Mouse (Mus musculus): ENCODE data around the gene Ccn1. TPM values are rescaled to one million over a fixed set of nuclear protein-coding genes. Genes with fewer than 3 reads are reported as not detected.

Ccn1 gene
- 43.9 and 44.1 TPM in 2 replicates for polyA plus RNA-seq (2016; fragmentation: Nextera tagmentation; extraction: Ambion mirVana)

DNA sequence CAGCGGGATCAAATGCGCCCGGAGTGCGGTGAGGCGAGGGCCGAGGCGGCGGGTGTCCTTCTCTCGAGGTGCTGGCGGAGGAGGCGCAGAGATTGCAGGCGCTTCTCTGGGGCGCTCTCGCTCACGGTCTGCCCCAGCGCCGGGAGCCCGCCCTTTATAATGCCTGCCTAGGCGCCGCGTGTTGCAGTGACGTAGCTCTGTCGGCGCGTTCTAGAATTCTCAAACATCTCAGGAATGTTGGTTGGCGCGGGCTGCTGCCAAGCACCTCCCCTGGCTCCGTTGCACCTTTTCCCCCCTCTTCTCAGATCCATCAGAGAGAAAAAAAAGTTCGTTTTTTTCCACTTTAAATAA lies at the start of gene Ccn1:
Ccn1 (minus strand) TSS at position 130 of the 351 bp plus-strand sequence.
- Histone ChIP-seq H3K4me3 (replicated peaks) (peak within 1 kb of the TSS; percentile 63), H3K9me3 (no peaks in the 10 kb centered on the region), H3K4me2 (peak within 1 kb of the TSS; percentile 80), H3K9ac (peak within 1 kb of the TSS; percentile 81), H3K36me3 (replicated peaks) (peaks cover 4% of the 10 kb centered on the region; the same call in 1 of the 2 replicates), H3K4me1 (peaks cover 82% of the 10 kb centered on the region), H3K27ac (peak within 1 kb of the TSS; percentile 85), H3K27me3 (peaks cover 20% of the 10 kb centered on the region)
- ATAC-seq (ENCODE audit: low FRiP score) = peak; percentile 74
- 0% methylated on average over 28 of the region's 29 CpGs for WGBS

- ATAC-seq (ENCODE audit: low FRiP score) = no peak
Observed at GRCm38 (mm10) chr3:145693361-145693760, 43.6 kb upstream of the Ccn1 start.

GRCm38 (mm10) chr3:145692037-145692436 lies 42.3 kb upstream of the Ccn1 start:
- WGBS = 91% methylated on average over 9 of the region's 9 CpGs
- no peak overlapping the region for H3K27ac ChIP-seq
- H3K4me3 ChIP-seq (replicated peaks) = no peak overlapping the region
- no peak for ATAC-seq (ENCODE audit: low FRiP score)
- H3K27me3 ChIP-seq = no peaks in the 10 kb centered on the region
- H3K9ac ChIP-seq = no peak overlapping the region
- no peaks in the 10 kb centered on the region for H3K4me1 ChIP-seq
- no peak overlapping the region for H3K4me2 ChIP-seq
- H3K36me3 ChIP-seq (replicated peaks) = no peaks in the 10 kb centered on the region
- no peaks in the 10 kb centered on the region for H3K9me3 ChIP-seq

More at GRCm38 (mm10) chr3:145693361-145693760, 43.6 kb upstream of the Ccn1 start:
- no peak overlapping the region for H3K9ac ChIP-seq
- no peak overlapping the region for H3K4me2 ChIP-seq
- 84% methylated on average over 2 of the region's 2 CpGs for WGBS
- H3K36me3 ChIP-seq (replicated peaks) = no peaks in the 10 kb centered on the region
- H3K27me3 ChIP-seq = no peaks in the 10 kb centered on the region
- H3K4me1 ChIP-seq = no peaks in the 10 kb centered on the region
- H3K9me3 ChIP-seq = no peaks in the 10 kb centered on the region
- no peak overlapping the region for H3K27ac ChIP-seq
- no peak overlapping the region for H3K4me3 ChIP-seq (replicated peaks)

DNA sequence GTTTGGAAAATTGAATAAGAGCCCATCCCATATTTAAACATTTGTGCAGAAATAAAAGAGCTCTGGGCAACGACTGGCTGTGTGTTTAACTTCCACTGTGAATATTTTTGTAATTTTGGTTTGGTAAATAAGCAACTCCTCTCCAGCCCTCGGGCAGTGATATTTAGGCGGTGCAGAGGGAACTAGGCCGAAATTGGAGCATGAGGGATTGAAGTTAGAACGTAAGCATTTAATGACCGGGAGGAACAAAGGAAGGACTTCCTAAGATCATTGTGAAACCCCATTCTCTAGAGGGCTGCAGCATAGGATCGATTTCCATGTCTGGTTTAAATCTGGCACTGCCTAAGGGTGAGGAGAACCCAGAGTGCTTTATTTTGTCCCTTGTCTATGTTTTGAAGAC lies 41.6 kb upstream of the Ccn1 start:
- Histone ChIP-seq H3K27ac (no peak overlapping the region), H3K36me3 (replicated peaks) (no peaks in the 10 kb centered on the region), H3K27me3 (no peaks in the 10 kb centered on the region), H3K4me1 (no peaks in the 10 kb centered on the region), H3K9me3 (no peaks in the 10 kb centered on the region), H3K4me2 (no peak overlapping the region), H3K4me3 (replicated peaks) (no peak overlapping the region), H3K9ac (no peak overlapping the region)
- ATAC-seq (ENCODE audit: low FRiP score) = no peak
- 66% methylated on average over 7 of the region's 7 CpGs for WGBS

DNA sequence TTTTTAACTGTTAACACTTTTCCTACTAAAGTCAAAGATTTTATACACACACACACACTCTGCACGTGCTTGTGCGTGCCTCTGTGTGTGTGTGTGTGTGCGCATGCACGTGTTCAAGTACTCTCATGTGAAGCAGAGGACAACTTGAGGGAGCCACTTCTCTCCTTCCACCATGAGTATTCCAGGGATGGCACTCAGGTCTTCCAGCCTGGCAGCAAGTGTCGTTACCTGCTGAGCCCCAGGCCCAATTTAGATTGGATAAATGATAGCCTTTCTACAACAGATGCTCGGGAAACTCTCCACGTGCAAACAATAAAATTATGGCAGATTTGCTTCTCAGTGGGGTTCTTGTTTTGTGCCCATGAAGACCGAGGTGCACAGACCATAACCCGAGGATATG lies 39.5 kb upstream of the Ccn1 start:
- Histone ChIP-seq H3K9ac (no peak overlapping the region), H3K27ac (no peak overlapping the region), H3K9me3 (no peaks in the 10 kb centered on the region), H3K4me1 (peaks cover 3% of the 10 kb centered on the region; the same call in 1 of the 2 replicates), H3K36me3 (replicated peaks) (no peaks in the 10 kb centered on the region), H3K27me3 (no peaks in the 10 kb centered on the region), H3K4me3 (replicated peaks) (no peak overlapping the region), H3K4me2 (no peak overlapping the region)
- ATAC-seq (ENCODE audit: low FRiP score) = no peak
- 89% methylated on average over 9 of the region's 9 CpGs for WGBS

GRCm38 (mm10) chr3:145687836-145688235 lies 38.1 kb upstream of the Ccn1 start:
- Histone ChIP-seq H3K36me3 (replicated peaks) (no peaks in the 10 kb centered on the region), H3K4me2 (no peak overlapping the region)
- WGBS = 78% methylated on average over 5 of the region's 5 CpGs

DNA sequence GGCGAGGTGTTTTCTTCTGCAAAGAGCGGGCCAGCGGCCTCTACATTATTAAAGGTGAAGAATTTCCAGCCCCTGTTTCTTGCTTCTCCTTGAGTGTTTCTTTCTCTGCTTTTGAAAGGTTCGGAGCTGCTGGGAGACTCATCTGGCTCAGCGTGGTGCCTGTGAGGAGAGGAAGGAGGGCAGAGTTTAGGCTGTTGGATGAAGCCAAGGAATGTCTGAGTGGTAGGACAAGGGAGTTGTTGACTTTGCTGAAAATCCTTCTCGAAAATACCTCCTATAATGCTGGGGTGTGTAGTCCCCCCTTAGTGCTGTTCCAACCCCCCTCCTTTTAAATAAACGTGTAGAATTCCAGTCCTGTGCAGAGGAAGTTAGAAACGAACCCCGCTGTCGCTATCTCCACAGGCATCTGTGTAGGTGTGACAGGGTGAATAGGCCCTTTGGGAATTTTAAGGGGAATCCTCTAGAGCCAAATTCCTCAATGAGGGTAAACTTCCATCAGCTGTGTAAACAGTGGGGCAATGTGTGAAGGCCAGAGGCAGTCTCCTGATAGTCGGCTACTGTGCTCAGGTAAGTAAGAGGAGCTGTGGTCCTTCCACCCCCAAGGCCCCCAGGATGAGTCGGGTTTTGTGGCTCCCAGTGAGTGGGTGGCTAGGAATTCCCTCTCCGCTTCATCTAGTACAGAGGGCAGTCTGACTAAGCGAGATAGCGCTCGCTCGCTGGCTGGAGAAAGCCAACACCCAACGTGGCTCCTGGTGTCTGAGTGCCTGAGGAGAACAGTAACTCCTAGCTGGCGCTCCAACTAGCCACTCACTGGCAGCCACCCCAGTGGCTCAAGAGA lies 35.0 kb upstream of the Ccn1 start:
- Histone ChIP-seq H3K36me3 (replicated peaks) (no peaks in the 10 kb centered on the region), H3K27me3 (no peaks in the 10 kb centered on the region), H3K9ac (no peak overlapping the region), H3K27ac (no peak overlapping the region), H3K4me1 (peaks cover 3% of the 10 kb centered on the region; the same call in 1 of the 2 replicates), H3K9me3 (no peaks in the 10 kb centered on the region), H3K4me3 (replicated peaks) (no peak overlapping the region), H3K4me2 (no peak overlapping the region)
- WGBS = 58% methylated on average over 19 of the region's 19 CpGs
- ATAC-seq (ENCODE audit: low FRiP score) = no peak

More at GRCm38 (mm10) chr3:145687836-145688235, 38.1 kb upstream of the Ccn1 start:
- Histone ChIP-seq H3K27me3 (no peaks in the 10 kb centered on the region), H3K4me1 (peaks cover 3% of the 10 kb centered on the region; the same call in 1 of the 2 replicates), H3K4me3 (replicated peaks) (no peak overlapping the region), H3K27ac (no peak overlapping the region), H3K9me3 (no peaks in the 10 kb centered on the region), H3K9ac (no peak overlapping the region)
- ATAC-seq (ENCODE audit: low FRiP score) = no peak

DNA sequence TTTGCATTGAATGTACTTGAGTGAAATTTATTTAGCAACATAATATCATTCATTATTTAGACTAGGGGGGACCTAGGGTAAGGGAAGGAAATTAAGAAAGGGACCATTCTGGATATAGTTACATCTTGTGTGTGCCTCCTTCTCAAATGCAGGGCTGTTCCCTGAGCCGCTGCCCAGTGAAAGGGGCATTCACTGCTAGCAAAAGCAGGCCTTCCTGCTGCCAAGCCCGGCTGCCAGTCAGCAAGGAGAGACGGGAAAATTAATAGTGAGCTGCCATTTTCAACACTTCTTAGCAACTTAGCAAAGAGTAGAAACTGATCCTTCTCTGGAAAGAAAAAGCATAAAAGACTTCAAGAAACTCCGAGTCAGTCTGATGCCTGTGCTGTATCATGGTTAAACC lies 34.4 kb upstream of the Ccn1 start:
- no peak overlapping the region for H3K27ac ChIP-seq

DNA sequence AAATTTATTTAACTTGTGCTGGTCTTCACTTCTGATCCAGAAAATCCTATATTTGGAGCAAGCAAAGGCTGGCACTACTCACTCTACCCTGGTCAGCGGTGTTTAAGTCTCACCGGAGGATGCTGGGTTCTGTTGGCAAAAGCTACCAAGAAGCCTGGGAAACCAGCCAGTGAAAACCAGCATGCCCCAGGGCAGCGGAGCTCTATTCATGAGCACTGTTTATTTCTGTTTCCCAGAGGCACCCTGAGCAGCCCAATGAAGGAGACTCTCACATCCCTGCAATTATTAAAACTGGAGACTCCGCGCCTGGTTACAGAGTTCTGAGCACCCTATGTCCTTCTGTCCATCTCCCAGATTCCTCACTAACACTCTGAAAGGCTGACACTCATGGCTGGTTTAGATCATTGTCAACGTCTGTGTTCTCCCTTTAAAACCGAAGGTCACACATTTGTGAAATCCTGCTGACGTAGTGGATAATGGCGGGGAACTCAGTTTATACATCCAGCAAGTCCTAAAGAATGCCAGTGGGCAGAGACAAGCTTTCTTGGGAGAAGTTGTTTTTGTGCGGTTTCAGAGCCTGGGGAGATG lies 31.7 kb upstream of the Ccn1 start:
- 72% methylated on average over 10 of the region's 10 CpGs for WGBS
- Histone ChIP-seq H3K9me3 (no peaks in the 10 kb centered on the region), H3K36me3 (replicated peaks) (no peaks in the 10 kb centered on the region), H3K4me3 (replicated peaks) (no peak overlapping the region), H3K27ac (peak overlapping the region; percentile 37), H3K27me3 (no peaks in the 10 kb centered on the region), H3K4me1 (peaks cover 3% of the 10 kb centered on the region; the same call in 1 of the 2 replicates), H3K9ac (no peak overlapping the region), H3K4me2 (no peak overlapping the region)
- peak; percentile 57; the same call in 1 of the 2 replicates for ATAC-seq (ENCODE audit: low FRiP score)

More for the DNA sequence above, 34.4 kb upstream of the Ccn1 start:
- H3K9me3 ChIP-seq = no peaks in the 10 kb centered on the region
- no peak for ATAC-seq (ENCODE audit: low FRiP score)
- H3K36me3 ChIP-seq (replicated peaks) = no peaks in the 10 kb centered on the region
- H3K9ac ChIP-seq = no peak overlapping the region
- H3K4me2 ChIP-seq = no peak overlapping the region
- no peaks in the 10 kb centered on the region for H3K27me3 ChIP-seq
- H3K4me3 ChIP-seq (replicated peaks) = no peak overlapping the region
- WGBS = 61% methylated on average over 4 of the region's 4 CpGs
- H3K4me1 ChIP-seq = peaks cover 3% of the 10 kb centered on the region; the same call in 1 of the 2 replicates

GRCm38 (mm10) chr3:145680686-145681085 lies 30.9 kb upstream of the Ccn1 start:
- peaks cover 3% of the 10 kb centered on the region; the same call in 1 of the 2 replicates for H3K4me1 ChIP-seq
- no peaks in the 10 kb centered on the region for H3K36me3 ChIP-seq (replicated peaks)
- no peaks in the 10 kb centered on the region for H3K27me3 ChIP-seq
- H3K9ac ChIP-seq = no peak overlapping the region
- no peaks in the 10 kb centered on the region for H3K9me3 ChIP-seq
- 0 out of 2 replicates have a peak overlapping the region, but pooled peaks have one; percentile 19 for H3K27ac ChIP-seq
- WGBS = 94% methylated on average over 5 of the region's 5 CpGs
- H3K4me2 ChIP-seq = no peak overlapping the region
- H3K4me3 ChIP-seq (replicated peaks) = no peak overlapping the region
- ATAC-seq (ENCODE audit: low FRiP score) = no peak

GRCm38 (mm10) chr3:145676212-145676611 lies 26.4 kb upstream of the Ccn1 start:
- no peak for ATAC-seq (ENCODE audit: low FRiP score)
- H3K4me1 ChIP-seq = no peaks in the 10 kb centered on the region
- no peak overlapping the region for H3K4me3 ChIP-seq (replicated peaks)
- H3K4me2 ChIP-seq = no peak overlapping the region
- H3K36me3 ChIP-seq (replicated peaks) = no peaks in the 10 kb centered on the region
- H3K27ac ChIP-seq = no peak overlapping the region
- H3K9me3 ChIP-seq = no peaks in the 10 kb centered on the region
- H3K9ac ChIP-seq = no peak overlapping the region
- H3K27me3 ChIP-seq = no peaks in the 10 kb centered on the region
- 85% methylated on average over 6 of the region's 6 CpGs for WGBS

- no peak overlapping the region for H3K27ac ChIP-seq
- WGBS = 79% methylated on average over 2 of the region's 2 CpGs
- no peaks in the 10 kb centered on the region for H3K9me3 ChIP-seq
- ATAC-seq (ENCODE audit: low FRiP score) = no peak
- no peaks in the 10 kb centered on the region for H3K27me3 ChIP-seq
- H3K36me3 ChIP-seq (replicated peaks) = no peaks in the 10 kb centered on the region
- no peaks in the 10 kb centered on the region for H3K4me1 ChIP-seq
- H3K4me3 ChIP-seq (replicated peaks) = no peak overlapping the region
- no peak overlapping the region for H3K4me2 ChIP-seq
- no peak overlapping the region for H3K9ac ChIP-seq
Observed at GRCm38 (mm10) chr3:145674815-145675214, 25.0 kb upstream of the Ccn1 start.
